Mouse (Mus musculus) gastrocnemius, adult 8-10 months (tissue): ENCODE measurements around the gene Dusp27. TPM values are rescaled to one million over a fixed set of nuclear protein-coding genes. Genes with fewer than 3 reads are reported as not detected.

Experiments used
- DNase-seq, 2 experiments: peaks; one replicate each; pipeline ENCODE4 v3.0.0; 2022; ENCODE audit warnings: low spot score in 2 of 2
- total RNA-seq, 4 experiments: library from RNA; stranded (reverse); gene quantifications; 2 replicates each; pipeline ENCODE4 v1.2.4; 2022

Gene Dusp27
- total RNA-seq = 10 to 100 TPM; 60.7 to 80.1 (median 69.3) TPM

DNA sequence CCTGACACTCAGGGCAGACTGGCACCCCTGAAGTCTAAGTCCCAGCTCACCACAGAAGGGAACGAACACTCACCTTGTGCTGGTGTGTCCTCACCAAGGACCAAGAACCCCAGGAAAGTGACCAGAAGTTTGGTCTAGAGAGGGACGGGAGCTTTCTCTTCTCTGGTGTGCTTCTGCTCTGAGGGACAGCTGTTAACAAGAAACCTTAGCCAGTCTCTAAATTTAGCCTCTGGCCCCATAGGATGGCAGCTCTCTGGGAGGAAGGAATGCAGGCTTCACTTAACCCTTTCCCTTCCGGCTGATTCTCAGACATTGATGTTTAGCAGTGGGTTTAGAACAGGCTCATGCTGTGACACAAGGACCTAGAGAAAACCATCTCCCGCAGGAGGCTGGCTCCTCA is at the start of gene Dusp27:
TSS of gene Dusp27 (minus strand) at position 204 of the 400 bp plus-strand sequence.
- no peak for DNase-seq

GRCm38 (mm10) chr1:166173621-166174020 is 45.9 kb upstream of the Dusp27 start:
- no peak for DNase-seq

DNA sequence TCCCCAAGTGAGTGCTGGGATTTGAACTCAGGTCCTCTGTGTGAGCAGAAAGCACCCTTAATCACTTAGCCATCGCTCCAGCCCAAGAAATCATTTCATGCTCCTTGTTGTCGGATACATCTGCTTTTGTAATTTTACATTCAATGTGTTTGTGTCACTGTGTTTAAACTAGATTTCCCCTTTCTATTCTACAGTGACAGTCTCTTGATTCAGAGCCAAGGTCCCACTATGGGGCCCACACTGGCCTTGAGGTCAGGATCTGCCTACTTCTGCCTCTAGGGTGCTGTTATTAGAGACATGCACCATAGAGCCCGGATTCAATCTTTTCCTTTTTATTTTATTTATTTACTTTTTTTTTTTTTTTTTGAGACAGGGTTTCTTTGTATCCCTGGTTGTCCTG is 45.3 kb upstream of the Dusp27 start:
- no peak for DNase-seq

GRCm38 (mm10) chr1:166170852-166171251 is 43.1 kb upstream of the Dusp27 start:
- DNase-seq = no peak

DNA sequence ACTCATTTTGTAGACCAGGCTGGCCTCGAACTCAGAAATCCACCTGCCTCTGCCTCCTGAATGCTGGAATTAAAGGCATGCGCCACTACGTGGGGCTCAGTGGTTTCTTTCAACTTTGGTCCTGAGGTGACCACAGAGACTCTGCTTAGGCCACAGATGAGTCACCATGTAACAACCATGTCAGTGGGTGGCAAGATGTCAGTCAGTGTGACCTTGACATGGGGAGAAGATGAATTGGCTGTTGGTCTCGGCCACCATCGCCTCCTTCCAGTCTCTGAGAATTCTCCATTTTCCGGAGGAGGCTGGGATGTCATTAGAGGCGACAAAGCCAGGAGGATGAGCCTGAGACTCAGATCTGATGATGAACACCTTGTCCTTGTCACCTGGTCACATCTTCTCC is 42.0 kb upstream of the Dusp27 start:
- no peak for DNase-seq

GRCm38 (mm10) chr1:166168017-166168416 is 40.3 kb upstream of the Dusp27 start:
- no peak for DNase-seq

DNA sequence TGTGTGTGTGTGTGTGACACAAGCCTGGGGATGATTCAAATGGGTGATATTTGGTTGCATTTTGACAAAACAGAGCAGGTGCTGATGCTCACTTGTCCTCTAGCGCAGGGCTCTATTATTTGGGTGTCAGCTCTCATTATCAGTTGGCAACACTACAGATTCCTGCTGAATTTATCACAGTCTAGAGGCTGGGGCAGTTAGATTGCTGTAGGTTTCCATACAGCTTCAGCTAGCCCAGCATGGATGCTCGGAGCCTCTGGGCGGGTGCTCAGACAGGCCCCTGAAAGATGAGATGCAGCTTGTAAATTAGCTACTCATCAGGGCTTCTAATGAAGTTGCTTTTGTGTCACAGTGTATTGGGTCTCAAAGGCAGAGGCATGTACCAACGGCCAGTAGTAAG is 39.7 kb upstream of the Dusp27 start:
- DNase-seq = no peak

DNA sequence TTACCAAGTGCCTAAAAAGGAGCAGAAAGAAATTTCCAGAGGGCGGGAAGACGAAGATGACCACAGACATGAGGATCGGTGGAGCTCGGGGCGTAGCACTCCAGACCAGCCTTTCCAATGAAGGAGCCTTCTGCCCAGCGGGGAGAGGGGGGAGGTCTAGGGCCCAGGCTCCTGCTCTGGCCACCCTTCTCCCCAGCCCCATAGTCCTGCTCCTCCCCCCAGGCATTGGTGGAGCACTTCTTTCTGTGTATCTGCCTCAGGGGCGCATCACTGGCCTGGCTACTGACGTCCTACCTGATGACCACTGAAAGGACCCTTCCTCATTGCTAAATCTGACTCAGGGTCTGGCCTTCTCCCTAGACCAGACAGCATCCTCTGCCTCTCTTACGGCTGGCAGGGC is 37.4 kb upstream of the Dusp27 start:
- no peak for DNase-seq

DNA sequence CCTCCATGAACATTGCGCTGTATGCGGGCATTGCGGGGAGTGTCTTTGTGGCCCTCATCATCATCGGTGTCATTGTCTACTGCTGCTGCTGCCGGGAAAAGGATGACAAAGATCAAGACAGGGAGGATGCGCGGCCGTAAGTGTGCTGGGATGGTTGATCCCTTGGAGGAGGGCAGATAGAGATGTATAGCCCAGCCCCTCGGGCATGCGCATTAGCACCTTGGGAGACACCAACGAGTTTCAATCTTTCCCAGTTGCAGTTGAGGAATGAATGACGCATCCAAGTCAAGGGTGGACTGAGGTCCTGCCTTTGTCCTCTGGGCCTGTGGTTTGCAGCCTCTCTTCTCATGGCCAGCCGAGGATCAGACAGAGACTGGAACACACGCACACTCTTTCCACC is 36.9 kb upstream of the Dusp27 start:
- DNase-seq = no peak

GRCm38 (mm10) chr1:166160569-166161445 is 33.1 kb upstream of the Dusp27 start:
- peak; percentile 17 to 32 for DNase-seq

GRCm38 (mm10) chr1:166160111-166160510 is 32.4 kb upstream of the Dusp27 start:
- DNase-seq = no peak

DNA sequence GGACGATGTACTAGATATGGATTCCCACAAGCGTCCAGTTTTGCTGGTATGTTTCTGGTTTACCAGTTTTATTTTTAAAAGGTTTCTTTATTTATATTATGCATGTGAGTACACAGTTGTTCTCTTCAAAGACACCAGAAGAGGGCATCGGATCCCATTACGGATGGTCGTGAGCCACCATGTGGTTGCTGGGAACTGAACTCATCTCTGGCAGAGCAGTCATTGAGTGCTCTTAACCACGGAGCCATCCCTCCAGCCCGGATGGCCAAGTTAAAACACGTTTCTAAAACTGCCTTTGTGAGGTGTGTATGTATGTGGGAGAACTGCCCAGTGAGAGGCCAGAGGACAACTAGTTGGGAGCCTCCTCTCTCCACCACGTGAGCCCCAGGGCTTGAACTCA is 30.9 kb upstream of the Dusp27 start:
- no peak for DNase-seq

- DNase-seq = no peak
These were observed 30.0 kb upstream of the Dusp27 start for GRCm38 (mm10) chr1:166157712-166158111.

DNA sequence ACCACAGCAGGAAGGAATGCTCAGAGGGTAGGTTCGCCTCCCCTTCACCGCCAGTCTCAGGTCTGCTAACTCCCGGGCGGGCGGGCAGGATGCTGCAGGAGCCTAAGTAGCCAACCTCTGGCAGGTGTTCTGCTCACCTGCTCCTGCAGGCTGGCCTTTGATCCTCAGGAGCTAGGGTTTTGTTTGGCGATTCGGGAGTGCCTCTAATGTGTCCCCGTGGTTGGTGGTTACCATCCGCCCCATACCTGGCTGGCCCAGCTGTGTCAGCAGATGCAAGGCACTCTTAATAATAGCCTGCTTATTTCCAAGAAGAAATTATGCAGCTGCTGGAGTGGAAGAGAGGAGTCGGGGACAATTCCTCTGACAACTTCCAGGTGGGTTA is 27.4 kb upstream of the Dusp27 start:
- DNase-seq = no peak

DNA sequence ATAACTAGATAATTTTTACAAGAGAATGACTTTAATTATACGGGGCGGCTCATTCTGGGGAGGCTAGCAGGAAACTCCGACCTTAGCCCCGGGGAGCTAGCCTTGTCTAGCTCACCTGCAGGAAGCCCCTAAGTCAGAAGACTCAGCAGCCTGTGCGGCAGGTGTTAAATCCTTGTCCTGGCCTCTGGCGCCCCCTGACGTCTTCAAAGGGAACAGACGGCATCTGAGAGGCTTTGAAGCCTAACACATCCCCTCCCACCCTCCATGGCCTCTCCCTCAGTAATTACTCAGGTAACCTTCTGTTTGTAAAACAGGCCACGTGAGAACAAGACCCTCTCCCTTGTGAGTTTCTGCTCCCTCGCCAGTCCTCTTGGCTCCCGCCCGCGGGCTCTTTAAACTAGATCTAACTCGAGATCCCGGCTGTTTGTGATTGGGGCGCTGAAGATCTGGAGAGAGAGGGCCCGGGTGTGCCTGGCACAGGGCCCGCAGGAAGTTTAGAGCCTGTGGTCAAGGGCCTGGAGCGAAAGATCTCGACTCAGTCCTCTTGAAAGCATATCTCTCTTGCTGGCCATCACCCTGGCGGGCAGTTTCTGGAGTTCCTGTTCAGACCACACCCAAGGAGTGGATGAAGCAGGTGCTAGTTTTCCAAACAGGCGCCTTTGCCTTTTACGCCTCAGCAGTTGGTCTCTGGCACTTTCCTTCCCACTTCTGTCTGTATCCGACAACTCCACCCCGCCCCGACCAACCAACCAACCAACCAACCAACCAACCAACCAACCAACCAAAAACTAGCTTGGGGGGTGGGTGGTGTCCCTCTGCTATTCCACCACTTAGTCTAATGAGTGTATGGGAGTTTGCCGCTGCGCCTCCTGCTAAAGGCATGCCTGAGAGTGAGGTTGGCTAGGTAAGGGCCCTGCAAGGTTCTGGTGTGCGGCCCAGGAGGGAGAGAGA is 26.7 kb upstream of the Dusp27 start:
- DNase-seq = peak in 1 of 2 experiments; percentile 39

GRCm38 (mm10) chr1:166153351-166154120 is 25.8 kb upstream of the Dusp27 start:
- DNase-seq = peak; percentile 60 to 63

GRCm38 (mm10) chr1:166152034-166152433 is 24.3 kb upstream of the Dusp27 start:
- no peak for DNase-seq

DNA sequence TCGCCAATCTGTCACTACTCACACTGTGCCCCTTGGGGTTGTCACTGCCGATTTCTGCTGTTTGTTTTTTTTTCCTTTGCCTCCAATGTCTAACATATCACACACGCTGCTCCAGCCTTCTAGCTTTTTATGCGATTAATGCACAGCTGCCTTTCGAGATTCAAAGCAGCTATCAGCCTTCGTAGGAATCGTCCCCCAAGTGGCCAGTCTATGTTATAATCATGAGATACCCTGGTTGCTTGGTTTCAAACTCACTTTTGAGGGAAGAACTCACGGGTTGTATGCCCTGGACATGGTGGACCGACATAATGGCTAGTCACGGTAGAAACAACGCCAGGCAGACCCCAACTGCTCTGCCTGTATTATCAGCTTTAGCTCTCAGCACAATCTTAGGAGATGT is 23.6 kb upstream of the Dusp27 start:
- DNase-seq = no peak

GRCm38 (mm10) chr1:166150035-166150434 is 22.3 kb upstream of the Dusp27 start:
- no peak for DNase-seq

- DNase-seq = no peak
These were observed 21.7 kb upstream of the Dusp27 start for GRCm38 (mm10) chr1:166149441-166149840.

- no peak for DNase-seq
These were observed 19.9 kb upstream of the Dusp27 start for GRCm38 (mm10) chr1:166147657-166148056.
